Mouse (Mus musculus) MEL (cell line): ENCODE data around the gene Pcdh9. TPM values are rescaled to one million over a fixed set of nuclear protein-coding genes. Genes with fewer than 3 reads are reported as not detected.

Source experiments
- DNase-seq: peaks from one replicate; pipeline ENCODE4 v3.0.0; 2011; ENCODE audit warnings: low read depth, low spot score
- H3K27ac ChIP-seq: 2 replicates; pipeline ENCODE4 v1.5.1; 2012; ENCODE audit warnings: low read depth, mild to moderate bottlenecking, control low read depth, low read length, moderate library complexity; ENCODE audit not compliant: control insufficient read depth
- H3K27me3 ChIP-seq, 2 experiments: fragments of 150-350 bp in 1 of 2; sonication (generic) in 1 of 2; 2 replicates each; pipeline ENCODE4 v1.6.1; 2012; ENCODE audit warnings: low read length in 2 of 2, mild to moderate bottlenecking in 2 of 2, improper control_type of control experiment in 1 of 2, moderate library complexity in 1 of 2; ENCODE audit not compliant: insufficient read depth in 2 of 2, control insufficient read depth in 1 of 2
- H3K36me3 ChIP-seq, 2 experiments: 2 replicates each; pipeline ENCODE4 v1.6.1; 2012 to 2014; ENCODE audit warnings: low read length in 2 of 2, improper control_type of control experiment in 1 of 2, inconsistent platforms in 1 of 2, mild to moderate bottlenecking in 1 of 2; ENCODE audit not compliant: insufficient read depth in 2 of 2, control insufficient read depth in 1 of 2
- H3K4me1 ChIP-seq, 2 experiments: fragments of 150-350 bp in 1 of 2; sonication (generic) in 1 of 2; 2 replicates each; pipeline ENCODE4 v1.6.1; 2012; ENCODE audit warnings: low read length in 2 of 2, improper control_type of control experiment in 1 of 2, mild to moderate bottlenecking in 1 of 2; ENCODE audit not compliant: insufficient read depth in 2 of 2, control insufficient read depth in 1 of 2
- H3K4me3 ChIP-seq, 2 experiments: fragments of 150-350 bp in 1 of 2; sonication (generic) in 1 of 2; 2 replicates each; pipeline ENCODE4 v1.5.1; 2012; ENCODE audit warnings: low read depth in 2 of 2, low read length in 2 of 2, mild to moderate bottlenecking in 2 of 2, moderate library complexity in 2 of 2, control low read depth in 1 of 2, improper control_type of control experiment in 1 of 2; ENCODE audit not compliant: control insufficient read depth in 1 of 2, insufficient read depth in 1 of 2
- H3K79me2 ChIP-seq: 2 replicates; pipeline ENCODE4 v1.6.1; 2012; ENCODE audit warnings: mild to moderate bottlenecking, low read length, moderate library complexity; ENCODE audit not compliant: control insufficient read depth, poor library complexity, insufficient read depth
- H3K9ac ChIP-seq: 2 replicates; pipeline ENCODE4 v1.6.1; 2012; ENCODE audit warnings: low read depth, mild to moderate bottlenecking, control low read depth, low read length, moderate library complexity; ENCODE audit not compliant: control insufficient read depth, poor library complexity, severe bottlenecking
- H3K9me3 ChIP-seq: fragments of 150-350 bp; sonication (generic); replicated peaks from 2 replicates; pipeline ENCODE4 v1.6.1; 2012; ENCODE audit warnings: mild to moderate bottlenecking, low read length, improper control_type of control experiment, moderate library complexity; ENCODE audit not compliant: insufficient read depth
- CTCF ChIP-seq, 3 experiments: IDR thresholded peaks in 2 of 3; conservative IDR thresholded peaks in 1 of 3; 2 replicates each; pipeline ENCODE4 v1.5.1; 2011 to 2012; ENCODE audit warnings: low read length in 3 of 3, low read depth in 2 of 3, mild to moderate bottlenecking in 2 of 3, improper control_type of control experiment in 1 of 3, inconsistent platforms in 1 of 3, mixed read lengths in 1 of 3, moderate library complexity in 1 of 3; ENCODE audit not compliant: control insufficient read depth in 1 of 3, insufficient read depth in 1 of 3, poor library complexity in 1 of 3, severe bottlenecking in 1 of 3
- EP300 ChIP-seq, 2 experiments: IDR thresholded peaks; 2 replicates each; pipeline ENCODE4 v1.6.1; 2011; ENCODE audit warnings: improper control_type of control experiment in 2 of 2, low read length in 2 of 2, low read depth in 1 of 2, mild to moderate bottlenecking in 1 of 2
- ETS1 ChIP-seq: IDR thresholded peaks from 2 replicates; pipeline ENCODE4 v1.6.1; 2012; ENCODE audit warnings: low read depth, mild to moderate bottlenecking, inconsistent platforms, low read length, improper control_type of control experiment, moderate library complexity
- GABPA ChIP-seq: IDR thresholded peaks from 2 replicates; pipeline ENCODE4 v1.6.1; 2012; ENCODE audit warnings: low read depth, mild to moderate bottlenecking, inconsistent platforms, low read length, improper control_type of control experiment, moderate library complexity
- GATA1 ChIP-seq: IDR thresholded peaks from 2 replicates; pipeline ENCODE4 v1.6.1; 2011; ENCODE audit warnings: low read depth, low read length, improper control_type of control experiment
- KAT2A ChIP-seq: conservative IDR thresholded peaks from 2 replicates; pipeline ENCODE4 v1.6.1; 2012; ENCODE audit warnings: low read depth, low read length, improper control_type of control experiment, inconsistent platforms
- MEF2A ChIP-seq: IDR thresholded peaks from 2 replicates; pipeline ENCODE4 v1.6.1; 2014; ENCODE audit warnings: low read depth, mild to moderate bottlenecking, inconsistent platforms, low read length, improper control_type of control experiment; ENCODE audit not compliant: poor library complexity, insufficient replicate concordance, severe bottlenecking; ENCODE audit errors: extremely low read depth
- MXI1 ChIP-seq: IDR thresholded peaks from 2 replicates; pipeline ENCODE4 v1.6.1; 2011; ENCODE audit warnings: mild to moderate bottlenecking, low read depth, low read length, improper control_type of control experiment
- MYB ChIP-seq: IDR thresholded peaks from 2 replicates; pipeline ENCODE4 v1.6.1; 2011; ENCODE audit warnings: mild to moderate bottlenecking, low read depth, low read length, improper control_type of control experiment
- MYC ChIP-seq: IDR thresholded peaks from 2 replicates; pipeline ENCODE4 v1.6.1; 2011; ENCODE audit warnings: low read depth, mild to moderate bottlenecking, low read length, improper control_type of control experiment, moderate library complexity
- NELFE ChIP-seq: IDR thresholded peaks from 2 replicates; pipeline ENCODE4 v1.6.1; 2011; ENCODE audit warnings: low read depth, low read length, improper control_type of control experiment
- NRF1 ChIP-seq: IDR thresholded peaks from 2 replicates; pipeline ENCODE4 v1.6.1; 2014; ENCODE audit warnings: low read depth, mild to moderate bottlenecking, inconsistent platforms, low read length, improper control_type of control experiment, moderate library complexity; ENCODE audit not compliant: poor library complexity, insufficient read depth, severe bottlenecking
- POLR2A ChIP-seq, 2 experiments: IDR thresholded peaks; 2 replicates each; pipeline ENCODE4 v1.6.1; 2011 to 2012; ENCODE audit warnings: low read length in 2 of 2, mild to moderate bottlenecking in 2 of 2, control low read depth in 1 of 2, improper control_type of control experiment in 1 of 2, low read depth in 1 of 2, moderate library complexity in 1 of 2; ENCODE audit not compliant: control insufficient read depth in 1 of 2, insufficient read depth in 1 of 2, poor library complexity in 1 of 2
- POLR2AphosphoS2 ChIP-seq: IDR thresholded peaks from 2 replicates; pipeline ENCODE4 v1.6.1; 2011; ENCODE audit warnings: low read length, improper control_type of control experiment
- POLR2AphosphoS5 ChIP-seq: IDR thresholded peaks from 2 replicates; pipeline ENCODE4 v1.6.1; 2012; ENCODE audit warnings: low read depth, borderline replicate concordance, mild to moderate bottlenecking, inconsistent platforms, low read length, moderate library complexity, mixed read lengths
- RAD21 ChIP-seq: IDR thresholded peaks from 2 replicates; pipeline ENCODE4 v1.6.1; 2011; ENCODE audit warnings: mild to moderate bottlenecking, low read depth, low read length, improper control_type of control experiment
- SIN3A ChIP-seq: IDR thresholded peaks from 2 replicates; pipeline ENCODE4 v1.6.1; 2012; ENCODE audit warnings: low read length, improper control_type of control experiment, inconsistent platforms
- TBP ChIP-seq: IDR thresholded peaks from 2 replicates; pipeline ENCODE4 v1.8.0; 2011; ENCODE audit warnings: low read depth, low read length, improper control_type of control experiment
- TCF12 ChIP-seq: IDR thresholded peaks from 2 replicates; pipeline ENCODE4 v1.6.1; 2014; ENCODE audit warnings: low read depth, mild to moderate bottlenecking, inconsistent platforms, low read length, improper control_type of control experiment, moderate library complexity
- UBTF ChIP-seq: IDR thresholded peaks from 2 replicates; pipeline ENCODE4 v1.6.1; 2012; ENCODE audit warnings: low read depth, mild to moderate bottlenecking, inconsistent platforms, low read length, improper control_type of control experiment, moderate library complexity, borderline replicate concordance; ENCODE audit not compliant: insufficient read depth
- USF2 ChIP-seq, 2 experiments: IDR thresholded peaks; 2 replicates each; pipeline ENCODE4 v1.6.1; 2011 to 2012; ENCODE audit warnings: improper control_type of control experiment in 2 of 2, low read length in 2 of 2, borderline replicate concordance in 1 of 2, inconsistent platforms in 1 of 2, low read depth in 1 of 2, mild to moderate bottlenecking in 1 of 2; ENCODE audit not compliant: insufficient read depth in 1 of 2
- ZMIZ1 ChIP-seq: IDR thresholded peaks from 2 replicates; pipeline ENCODE4 v1.6.1; 2012; ENCODE audit warnings: low read depth, mild to moderate bottlenecking, inconsistent platforms, low read length, improper control_type of control experiment, moderate library complexity
- polyA plus RNA-seq, 2 experiments: library from polyadenylated mRNA; stranded (reverse) in 1 of 2; unstranded in 1 of 2; fragments of >175 nt in 1 of 2; fragments of >200 nt in 1 of 2; gene quantifications; 2 replicates each; pipeline versions ENCODE4 v1.2.1 to v1.2.4; 2012; ENCODE audit warnings: low replicate concordance in 2 of 2, low read depth in 1 of 2; ENCODE audit not compliant: insufficient read length in 2 of 2, insufficient read depth in 1 of 2, missing spikeins in 1 of 2
- total RNA-seq: library from RNA; depleted of rRNA; stranded (reverse); fragments of 300-350 nt; gene quantifications from 2 replicates; pipeline ENCODE4 v1.2.3, GENCODE M21; 2012

Gene Pcdh9
- total and polyA plus RNA-seq, 3 experiments, result not detected

- TF ChIP-seq GABPA (no peak), EP300 (IDR thresholded peaks at IDR 0.05; ENCODE audit: low read depth in 1 of 2, low read length in 2 of 2) (no peak), KAT2A (no peak), ETS1 (no peak), NELFE (no peak), NRF1 (no peak), RAD21 (no peak)
- H3K4me1 ChIP-seq, result no peaks in the 10 kb centered on the region
- H3K79me2 ChIP-seq, result no peaks in the 10 kb centered on the region
- no peaks in the 10 kb centered on the region for H3K9me3 ChIP-seq
- no peak overlapping the region for H3K27ac ChIP-seq
- H3K4me3 ChIP-seq, result no peak overlapping the region
- DNase-seq, result no peak
- H3K27me3 ChIP-seq, result no peaks in the 10 kb centered on the region
- H3K36me3 ChIP-seq, result no peaks in the 10 kb centered on the region
- H3K9ac ChIP-seq, result no peak overlapping the region
Measured at GRCm38 (mm10) chr14:93585432-93586024, 305.0 kb downstream of the Pcdh9 start.

GRCm38 (mm10) chr14:93564361-93564760, 326.1 kb downstream of the Pcdh9 start:
- no peak overlapping the region for H3K9ac ChIP-seq
- no peak overlapping the region for H3K4me3 ChIP-seq
- H3K27ac ChIP-seq, result no peak overlapping the region
- no peaks in the 10 kb centered on the region for H3K79me2 ChIP-seq
- no peak for TF ChIP-seq TCF12
- no peak for TF ChIP-seq POLR2AphosphoS2
- TF ChIP-seq MYC, result no peak
- no peak for TF ChIP-seq CTCF (IDR thresholded peaks at IDR 0.05 in 2 of 3, conservative IDR thresholded peaks at IDR 0.05 in 1 of 3; ENCODE audit: control insufficient read depth in 1 of 3, insufficient read depth in 1 of 3, low read depth in 2 of 3, low read length in 3 of 3, poor library complexity in 1 of 3, severe bottlenecking in 1 of 3)
- TF ChIP-seq TBP, result no peak
- no peak for TF ChIP-seq POLR2AphosphoS5
- TF ChIP-seq NRF1, result no peak
- no peak for TF ChIP-seq POLR2A (IDR thresholded peaks at IDR 0.05; ENCODE audit: control insufficient read depth in 1 of 2, insufficient read depth in 1 of 2, low read depth in 1 of 2, low read length in 2 of 2, poor library complexity in 1 of 2)
- no peak for TF ChIP-seq ZMIZ1
- H3K36me3 ChIP-seq, result no peaks in the 10 kb centered on the region
- H3K27me3 ChIP-seq, result no peaks in the 10 kb centered on the region
- no peaks in the 10 kb centered on the region for H3K4me1 ChIP-seq
- H3K9me3 ChIP-seq, result no peaks in the 10 kb centered on the region
- no peak for DNase-seq

GRCm38 (mm10) chr14:93561577-93561976, 328.9 kb downstream of the Pcdh9 start:
- TF ChIP-seq MEF2A (no peak), POLR2AphosphoS2 (no peak), MXI1 (no peak), POLR2A (IDR thresholded peaks at IDR 0.05; ENCODE audit: control insufficient read depth in 1 of 2, insufficient read depth in 1 of 2, low read depth in 1 of 2, low read length in 2 of 2, poor library complexity in 1 of 2) (no peak), ETS1 (no peak), USF2 (IDR thresholded peaks at IDR 0.05; ENCODE audit: borderline replicate concordance in 1 of 2, insufficient read depth in 1 of 2, low read depth in 1 of 2, low read length in 2 of 2) (no peak), SIN3A (no peak), GABPA (no peak), UBTF (no peak), MYB (no peak), GATA1 (no peak), CTCF (IDR thresholded peaks at IDR 0.05 in 2 of 3, conservative IDR thresholded peaks at IDR 0.05 in 1 of 3; ENCODE audit: control insufficient read depth in 1 of 3, insufficient read depth in 1 of 3, low read depth in 2 of 3, low read length in 3 of 3, poor library complexity in 1 of 3, severe bottlenecking in 1 of 3) (no peak), KAT2A (no peak), TBP (no peak)
- no peaks in the 10 kb centered on the region for H3K9me3 ChIP-seq
- H3K9ac ChIP-seq, result no peak overlapping the region
- no peak overlapping the region for H3K27ac ChIP-seq
- H3K4me3 ChIP-seq, result no peak overlapping the region
- no peaks in the 10 kb centered on the region for H3K27me3 ChIP-seq
- no peaks in the 10 kb centered on the region for H3K4me1 ChIP-seq
- no peaks in the 10 kb centered on the region for H3K36me3 ChIP-seq
- DNase-seq, result no peak
- H3K79me2 ChIP-seq, result no peaks in the 10 kb centered on the region
